ENCODE assay signal across 9 mouse cellular contexts in genomic region chr8:48511137-48511536, GRCm38 (mm10).
DNase-seq lines count a peak whose midpoint lies in the region; ATAC-seq and TF ChIP-seq lines count a peak whose summit lies in the region.
"Had no signal": no experiment of that assay in that cellular context is flagged by ENCODE, and none has a peak within 500 bp of the region (broad histone marks: within the 10 kb centered on the region; RNA-seq: fewer than 3 reads in every experiment).

No protein-coding gene starts in this region.

- H3K27me3 ChIP-seq in heart, embryonic 13.5 days (replicated peaks) = no peaks in the 10 kb centered on the region

- peak overlapping the region; percentile 48 for H3K4me3 ChIP-seq in heart, embryonic 13.5 days
- peak overlapping the region; percentile 47 for H3K4me3 ChIP-seq in left cerebral cortex, adult 2 months

- intact Hi-C loops in left cerebral cortex, adult 2 months (cut with DNase I) = loop anchor here (5.0 kb wide), 2 partner anchors 41 to 199 kb away; no protein-coding TSS in a partner anchor

- H3K4me1 ChIP-seq in heart, embryonic 13.5 days = 0 out of 2 replicates have a peak, but pooled peaks cover 5% of the 10 kb centered on the region

- 35% methylated on average over 14 of the region's 14 CpGs for WGBS in heart, embryonic 13.5 days

- peak overlapping the region; percentile 17 for H3K9ac ChIP-seq in heart, embryonic 13.5 days

- DNase-seq in heart, adult 8-10 months (ENCODE audit: low spot score) = no peak
- DNase-seq in testis, postnatal 10 days (ENCODE audit: low spot score) = peak; percentile 18
- no peak for DNase-seq in testis, postnatal 14 days (ENCODE audit: low spot score)
- DNase-seq in left cerebral cortex, adult 2 months (ENCODE audit: extremely low spot score in 1 of 2, low spot score in 2 of 2) = peak in 1 of 2 experiments; percentile 38
- no peak for DNase-seq in ovary, postnatal 14 days (ENCODE audit: low spot score)

- no peak overlapping the region for H3K27ac ChIP-seq in heart, embryonic 13.5 days (replicated peaks)
- H3K27ac ChIP-seq in left cerebral cortex, adult 2 months = peak overlapping the region; percentile 76
- H3K27ac ChIP-seq: kidney, postnatal 0 days had no signal

- no peak for ATAC-seq in heart, embryonic 13.5 days (ENCODE audit: extremely low read depth, insufficient number of reproducible peaks, low FRiP score, low TSS enrichment)
- no peak for ATAC-seq in megakaryocyte, adult 5-6 weeks (ENCODE audit: poor library complexity, severe bottlenecking)

- no peaks in the 10 kb centered on the region for H3K9me3 ChIP-seq in heart, embryonic 13.5 days

- TF ChIP-seq CTCF in left cerebral cortex, adult 2 months (IDR thresholded peaks at IDR 0.05) = no peak; the same call in 1 of the 2 replicates

- H3K36me3 ChIP-seq in heart, embryonic 13.5 days = no peaks in the 10 kb centered on the region

- peak overlapping the region; percentile 65 for H3K4me2 ChIP-seq in heart, embryonic 13.5 days
- H3K4me2 ChIP-seq: liver, embryonic 11.5 days had no signal
